Mouse (Mus musculus) kidney, postnatal 0 days (tissue): Measurements from ENCODE around the gene Uxs1. TPM values are rescaled to one million over a fixed set of nuclear protein-coding genes. Genes with fewer than 3 reads are reported as not detected.

ENCODE experiments used
- ATAC-seq: fragments of 200-750 bp; cut with Nextera tagmentation; replicated peaks from 2 replicates; pipeline ENCODE4 v1.8.0; 2017; ENCODE audit warnings: low read depth, moderate number of reproducible peaks, moderate TSS enrichment, moderate library complexity; ENCODE audit not compliant: low FRiP score
- DNase-seq: peaks from one replicate; pipeline ENCODE4 v3.0.0-alpha.2; 2016; ENCODE audit warnings: low spot score
- H3K27ac ChIP-seq: fragments of 300-500 bp; sonication (generic); 2 replicates; pipeline ENCODE4 v1.5.1; 2014; ENCODE audit warnings: mild to moderate bottlenecking
- H3K27me3 ChIP-seq: fragments of 300-500 bp; sonication (generic); 2 replicates; pipeline ENCODE4 v1.6.1; 2014; ENCODE audit warnings: low read length, mixed read lengths; ENCODE audit not compliant: insufficient read depth
- H3K36me3 ChIP-seq: fragments of 300-500 bp; sonication (generic); 2 replicates; pipeline ENCODE4 v1.6.1; 2014; ENCODE audit warnings: low read length, mixed read lengths; ENCODE audit not compliant: insufficient read depth
- H3K4me1 ChIP-seq: fragments of 300-500 bp; sonication (generic); replicated peaks from 2 replicates; pipeline ENCODE4 v1.6.1; 2014; ENCODE audit warnings: antibody characterized with exemption, low read length, mixed read lengths; ENCODE audit not compliant: insufficient read depth
- H3K4me2 ChIP-seq: fragments of 300-500 bp; sonication (generic); 2 replicates; pipeline ENCODE4 v1.6.1; 2014; ENCODE audit warnings: mild to moderate bottlenecking, low read length, moderate library complexity, mixed read lengths
- H3K4me3 ChIP-seq: fragments of 300-500 bp; sonication (generic); replicated peaks from 2 replicates; pipeline ENCODE4 v1.5.1; 2014; ENCODE audit warnings: low read depth, low read length
- H3K9ac ChIP-seq: fragments of 300-500 bp; sonication (generic); 2 replicates; pipeline ENCODE4 v1.6.1; 2014; ENCODE audit warnings: low read depth, low read length
- H3K9me3 ChIP-seq: fragments of 300-500 bp; sonication (generic); replicated peaks from 2 replicates; pipeline ENCODE4 v1.6.1; 2016; ENCODE audit warnings: low read length, inconsistent platforms, mixed read lengths
- CTCF ChIP-seq: IDR thresholded peaks from 2 replicates; pipeline ENCODE4 v1.5.1; 2016; ENCODE audit warnings: antibody characterized with exemption, low read depth, mild to moderate bottlenecking, moderate library complexity
- WGBS: fragments of 180-500 bp; shearing (Covaris S2); extraction: QIAGEN DNeasy Blood & Tissue Kit; methylation state at CpG from one replicate; pipeline ENCODE4 v1.1.7; 2014; 5-methylcytosine and 5-hydroxymethylcytosine counted together
- polyA plus RNA-seq: library from polyadenylated mRNA; unstranded; fragments of >200 nt; fragmentation: Nextera tagmentation; extraction: Ambion mirVana; gene quantifications from 2 replicates; pipeline ENCODE4 v1.2.1, GENCODE M21; 2015

The Uxs1 gene
- polyA plus RNA-seq, 1 experiment from 2014 or later = 28.5 TPM

DNA sequence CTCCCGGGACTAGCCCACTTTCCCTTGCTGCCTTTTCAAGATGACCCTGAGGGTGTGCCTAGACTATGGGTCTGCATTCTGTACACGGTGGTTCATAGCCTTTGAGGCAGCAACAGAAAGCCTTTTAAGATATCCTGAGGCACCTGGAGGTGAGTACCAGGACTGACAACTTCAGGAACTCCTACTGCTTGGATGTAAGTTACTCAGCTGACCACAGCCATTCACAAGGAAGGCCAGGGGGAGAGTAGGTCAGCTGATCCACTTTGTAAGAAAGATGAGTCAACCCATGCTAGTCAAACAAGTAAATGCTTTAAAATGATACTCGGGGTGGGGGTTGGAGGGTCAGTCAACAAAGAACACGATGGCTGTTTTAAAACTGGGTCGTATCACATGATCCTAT is 42.3 kb downstream of the Uxs1 start:
- Histone ChIP-seq H3K9me3 (no peaks in the 10 kb centered on the region), H3K4me1 (no peaks in the 10 kb centered on the region), H3K4me3 (no peak overlapping the region), H3K9ac (no peak overlapping the region), H3K4me2 (no peak overlapping the region), H3K27ac (no peak overlapping the region), H3K36me3 (peaks cover 9% of the 10 kb centered on the region; the same call in 1 of the 2 replicates), H3K27me3 (no peaks in the 10 kb centered on the region)
- 82% methylated on average over 5 of the region's 5 CpGs for WGBS
- ATAC-seq = no peak
- DNase-seq = no peak
- no peak for TF ChIP-seq CTCF

DNA sequence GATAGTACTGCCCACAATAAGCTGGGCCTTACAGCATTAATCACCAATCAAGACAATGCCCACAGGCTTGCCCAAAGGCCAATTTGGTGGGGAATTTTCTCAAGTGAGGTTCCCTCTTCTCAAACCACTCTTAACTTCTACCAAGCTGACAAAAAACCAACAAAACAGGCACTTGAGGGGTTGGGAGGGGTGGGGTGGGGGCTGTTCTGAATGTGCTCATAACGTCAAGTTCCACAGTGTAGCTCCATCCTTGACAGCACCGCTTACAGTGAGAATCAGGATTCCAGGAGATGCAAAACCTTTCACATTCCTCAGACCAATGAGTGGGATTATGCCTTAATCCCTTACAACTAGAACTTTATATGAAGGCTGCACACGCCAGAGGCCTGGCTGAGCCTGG is 44.4 kb downstream of the Uxs1 start:
- Histone ChIP-seq H3K36me3 (peaks cover 15% of the 10 kb centered on the region), H3K4me2 (no peak overlapping the region), H3K9ac (no peak overlapping the region), H3K27ac (no peak overlapping the region), H3K4me3 (no peak overlapping the region), H3K9me3 (no peaks in the 10 kb centered on the region), H3K27me3 (no peaks in the 10 kb centered on the region), H3K4me1 (no peaks in the 10 kb centered on the region)
- TF ChIP-seq CTCF = no peak
- ATAC-seq = no peak
- DNase-seq = no peak
- WGBS = 92% methylated on average over 3 of the region's 3 CpGs

DNA sequence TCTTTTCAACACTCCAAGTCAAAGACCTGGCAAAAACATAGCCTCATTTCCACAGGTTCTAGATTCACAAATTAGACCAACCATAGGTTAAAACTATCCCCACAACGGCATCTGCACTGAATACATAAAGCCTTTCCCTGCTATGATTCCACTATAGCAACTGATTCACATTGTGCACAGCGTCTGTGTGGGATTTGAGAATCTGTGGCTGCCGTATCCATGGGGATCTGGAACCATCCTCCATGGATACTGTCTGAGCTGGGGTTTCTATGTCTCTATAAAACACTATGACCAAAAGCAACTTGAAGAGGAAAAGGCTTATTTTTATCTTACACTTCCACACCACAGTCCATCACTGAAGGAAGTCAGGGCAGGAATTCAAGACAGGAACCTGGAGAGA is 44.9 kb downstream of the Uxs1 start:
- no peak overlapping the region for H3K27ac ChIP-seq

DNA sequence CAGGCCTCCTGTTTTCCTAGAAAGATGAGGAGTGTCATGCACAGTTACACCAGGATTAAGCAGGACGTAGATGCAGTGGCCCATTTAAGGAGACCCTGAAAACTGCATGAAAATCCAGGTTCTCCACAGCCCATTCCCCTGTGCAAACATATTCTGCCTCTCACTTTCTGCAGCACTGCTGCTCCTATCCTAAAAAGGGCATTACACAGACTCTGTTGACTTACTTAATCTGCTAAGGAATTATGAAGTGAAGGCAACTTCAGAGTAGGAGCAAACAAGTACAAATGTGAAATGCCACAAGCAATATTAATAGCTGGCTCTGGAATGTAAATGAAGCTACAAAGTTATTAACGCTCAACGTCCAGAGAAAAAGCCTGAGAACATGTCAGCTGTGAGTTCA is 45.9 kb downstream of the Uxs1 start:
- no peaks in the 10 kb centered on the region for H3K4me1 ChIP-seq
- no peak overlapping the region for H3K4me2 ChIP-seq
- H3K9me3 ChIP-seq = no peaks in the 10 kb centered on the region
- WGBS = 61% methylated on average over 3 of the region's 3 CpGs
- no peak overlapping the region for H3K27ac ChIP-seq
- H3K9ac ChIP-seq = no peak overlapping the region
- ATAC-seq (no peak), DNase-seq (no peak)
- no peaks in the 10 kb centered on the region for H3K27me3 ChIP-seq
- peaks cover 15% of the 10 kb centered on the region for H3K36me3 ChIP-seq
- no peak for TF ChIP-seq CTCF
- H3K4me3 ChIP-seq = no peak overlapping the region

More for the DNA sequence above, 44.9 kb downstream of the Uxs1 start:
- Histone ChIP-seq H3K27me3 (no peaks in the 10 kb centered on the region), H3K9ac (no peak overlapping the region), H3K36me3 (peaks cover 15% of the 10 kb centered on the region), H3K4me2 (no peak overlapping the region), H3K4me1 (no peaks in the 10 kb centered on the region), H3K9me3 (no peaks in the 10 kb centered on the region), H3K4me3 (no peak overlapping the region)
- TF ChIP-seq CTCF = no peak
- 95% methylated on average over 3 of the region's 3 CpGs for WGBS
- DNase-seq = no peak
- no peak for ATAC-seq

DNA sequence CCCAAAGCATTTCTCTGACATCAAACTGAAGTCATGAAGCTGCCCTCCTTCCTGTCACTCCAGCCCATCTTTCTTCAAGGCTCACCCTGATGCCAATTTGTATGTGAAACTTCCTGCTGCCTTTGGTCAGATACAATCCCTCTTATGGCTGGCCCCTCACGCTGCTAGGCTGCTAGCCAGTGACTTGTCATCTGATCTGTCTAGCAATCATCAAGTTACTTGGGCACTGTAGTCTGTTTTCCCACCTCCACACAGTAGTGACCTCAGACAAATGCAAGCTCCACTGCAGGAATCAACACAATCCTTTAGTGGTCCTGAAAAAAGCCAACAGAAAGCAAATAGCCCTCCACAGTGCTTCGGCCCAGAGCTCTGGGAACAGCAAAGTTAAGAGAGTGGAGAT is 46.4 kb downstream of the Uxs1 start:
- Histone ChIP-seq H3K4me3 (no peak overlapping the region), H3K27me3 (no peaks in the 10 kb centered on the region), H3K4me2 (no peak overlapping the region), H3K9me3 (no peaks in the 10 kb centered on the region), H3K27ac (0 out of 2 replicates have a peak overlapping the region, but pooled peaks have one; percentile 6), H3K9ac (no peak overlapping the region), H3K4me1 (no peaks in the 10 kb centered on the region), H3K36me3 (peaks cover 15% of the 10 kb centered on the region)
- peak; percentile 20 for DNase-seq
- no peak for ATAC-seq
- no peak for TF ChIP-seq CTCF
- WGBS = 36% methylated on average over 2 of the region's 2 CpGs

DNA sequence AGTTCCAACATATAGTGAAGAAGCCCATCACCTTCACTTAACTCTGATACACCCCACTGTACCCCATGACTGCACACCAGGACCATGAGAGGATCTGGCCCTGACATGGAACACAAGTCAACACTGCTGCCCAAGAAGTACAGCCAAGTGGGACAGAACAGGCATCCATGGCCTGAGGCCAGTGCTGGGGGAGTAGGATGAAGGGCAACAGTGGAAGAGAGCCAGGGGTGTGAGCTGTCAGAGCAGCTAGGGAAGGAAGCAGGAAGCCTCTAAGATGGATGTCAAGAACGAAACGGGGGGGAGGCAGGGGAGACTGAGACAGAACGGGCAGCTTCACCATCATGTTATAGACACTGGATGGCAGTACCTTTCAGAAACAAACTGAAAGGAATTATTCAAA is 51.5 kb downstream of the Uxs1 start:
- no peak for TF ChIP-seq CTCF
- Histone ChIP-seq H3K4me2 (no peak overlapping the region), H3K27ac (no peak overlapping the region)

DNA sequence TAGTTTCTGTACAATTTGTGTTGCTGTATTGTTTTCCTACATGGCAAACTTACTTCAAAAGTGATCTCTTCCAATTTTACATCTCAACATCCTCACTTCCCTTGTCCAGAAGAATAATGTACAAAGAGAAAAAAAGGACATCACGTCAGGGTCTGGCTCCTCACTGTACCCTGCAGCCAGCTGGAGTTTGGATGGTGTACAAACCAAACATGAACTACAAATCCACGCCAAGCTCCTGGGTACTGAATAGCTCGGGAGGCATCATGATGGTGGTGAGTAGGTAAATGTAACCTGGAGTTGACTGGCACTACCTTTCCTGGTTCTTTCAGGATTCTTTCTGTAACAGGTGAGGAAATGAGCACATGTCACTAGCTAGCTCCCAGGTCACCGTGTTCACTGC is 53.5 kb downstream of the Uxs1 start:
- WGBS = 93% methylated on average over 4 of the region's 4 CpGs
- Histone ChIP-seq H3K4me1 (no peaks in the 10 kb centered on the region), H3K9ac (no peak overlapping the region), H3K9me3 (no peaks in the 10 kb centered on the region), H3K4me3 (no peak overlapping the region), H3K27ac (no peak overlapping the region), H3K4me2 (no peak overlapping the region), H3K36me3 (peaks cover 31% of the 10 kb centered on the region), H3K27me3 (no peaks in the 10 kb centered on the region)
- DNase-seq (no peak), ATAC-seq (no peak)
- TF ChIP-seq CTCF = no peak

More for the DNA sequence above, 51.5 kb downstream of the Uxs1 start:
- H3K4me1 ChIP-seq = no peaks in the 10 kb centered on the region
- H3K27me3 ChIP-seq = no peaks in the 10 kb centered on the region
- peaks cover 29% of the 10 kb centered on the region for H3K36me3 ChIP-seq
- DNase-seq (no peak), ATAC-seq (no peak)
- H3K4me3 ChIP-seq = no peak overlapping the region
- WGBS = 66% methylated on average over 3 of the region's 3 CpGs
- H3K9ac ChIP-seq = no peak overlapping the region
- no peaks in the 10 kb centered on the region for H3K9me3 ChIP-seq
